Mouse (Mus musculus) macrophage (primary cell): ENCODE results near the gene Cryl1. TPM values are rescaled to one million over a fixed set of nuclear protein-coding genes. Genes with fewer than 3 reads are reported as not detected.
A peak's percentile ranks its signal among the peaks of the same experiment; 100 is the strongest.

Experiments
- H3K27ac ChIP-seq: fragments of 350-480 bp; formaldehyde crosslinking; 2 replicates; pipeline ENCODE4 v1.9.0; 2021
- H3K36me3 ChIP-seq: fragments of 350-480 bp; formaldehyde crosslinking; 2 replicates; pipeline ENCODE4 v1.9.0; 2021; ENCODE audit errors: inconsistent target
- H3K4me3 ChIP-seq: fragments of 350-480 bp; formaldehyde crosslinking; 2 replicates; pipeline ENCODE4 v1.9.0; 2021; ENCODE audit errors: inconsistent target
- H3K79me2 ChIP-seq: fragments of 350-480 bp; formaldehyde crosslinking; 2 replicates; pipeline ENCODE4 v1.9.0; 2021; ENCODE audit errors: inconsistent target
- WGBS: methylation state at CpG from one replicate; pipeline ENCODE4 v1.1.7; 2026; ENCODE audit warnings: inconsistent platforms; ENCODE audit not compliant: missing documents; 5-methylcytosine and 5-hydroxymethylcytosine counted together
- polyA plus RNA-seq: library from polyadenylated mRNA; stranded (reverse); fragments of 250-400 nt; gene quantifications from 3 replicates; pipeline ENCODE4 v1.2.4, GENCODE M21; 2018; ENCODE audit warnings: inconsistent platforms

Gene Cryl1
- polyA plus RNA-seq, 1 experiment from 2014 or later, result 18.7 TPM

DNA sequence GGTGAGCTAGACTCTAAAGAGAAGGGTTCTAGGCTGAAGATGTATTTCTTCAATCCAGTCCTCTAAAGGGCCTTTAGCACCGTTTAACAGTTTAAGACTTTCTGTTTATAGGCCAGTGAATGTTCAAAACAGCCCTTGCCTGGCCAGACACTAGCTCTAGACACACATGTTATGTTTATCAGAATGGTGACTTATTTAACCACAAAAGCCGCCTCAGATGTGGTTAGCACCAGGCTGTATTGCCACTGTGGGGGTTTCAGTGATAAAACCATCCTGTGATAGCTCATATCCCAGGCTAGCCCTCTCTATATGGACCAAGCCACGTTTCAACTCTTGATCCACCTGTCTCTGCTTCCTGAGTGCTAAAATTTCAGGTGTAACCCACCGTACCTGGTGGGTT lies 6.7 kb downstream of the Cryl1 start:
- 88% methylated on average over 4 of the region's 4 CpGs for WGBS
- Histone ChIP-seq H3K79me2 (no peaks in the 10 kb centered on the region), H3K27ac (no peak overlapping the region), H3K36me3 (no peaks in the 10 kb centered on the region), H3K4me3 (no peak overlapping the region)

DNA sequence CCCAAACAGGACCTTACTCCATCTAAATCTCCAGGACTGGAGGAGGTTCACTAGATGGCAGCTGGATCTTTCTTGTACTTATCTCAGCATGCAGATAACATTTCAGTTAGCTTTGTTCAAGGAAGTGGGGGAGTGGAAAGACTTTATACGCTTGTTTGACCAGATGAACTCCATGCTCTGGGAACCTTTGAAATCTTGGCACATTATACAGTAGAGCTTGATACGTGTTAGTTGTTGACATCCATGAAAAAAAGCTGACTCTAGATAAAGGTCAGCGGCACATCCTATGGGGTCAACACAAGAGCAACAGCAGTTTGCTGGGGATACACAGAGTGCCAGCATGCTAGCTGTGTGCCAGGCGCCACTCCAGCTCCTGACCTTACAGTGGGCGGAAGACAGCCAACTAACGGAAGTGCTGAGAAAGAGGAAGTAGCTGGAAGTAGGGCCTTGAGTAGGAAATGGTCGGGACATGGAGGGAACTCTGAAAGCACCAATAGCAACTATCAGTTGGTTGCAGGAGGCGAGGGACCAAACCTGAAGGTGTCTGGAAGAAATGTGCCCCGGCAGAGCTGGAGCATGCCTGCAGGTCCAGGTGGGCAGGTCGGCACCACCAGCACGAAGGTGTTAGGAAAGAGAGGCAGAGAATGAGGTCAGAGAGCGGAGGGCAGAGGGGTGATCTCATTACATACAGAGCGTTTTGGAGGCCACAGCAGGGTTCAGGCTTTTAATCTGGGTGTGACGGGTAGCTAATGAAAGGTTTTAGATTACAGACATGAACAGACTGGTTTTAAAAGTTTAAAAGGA lies 11.4 kb downstream of the Cryl1 start:
- no peaks in the 10 kb centered on the region for H3K36me3 ChIP-seq
- H3K79me2 ChIP-seq, result no peaks in the 10 kb centered on the region
- WGBS, result 45% methylated on average over 14 of the region's 14 CpGs
- H3K4me3 ChIP-seq, result no peak overlapping the region
- H3K27ac ChIP-seq, result peak overlapping the region; percentile 34

DNA sequence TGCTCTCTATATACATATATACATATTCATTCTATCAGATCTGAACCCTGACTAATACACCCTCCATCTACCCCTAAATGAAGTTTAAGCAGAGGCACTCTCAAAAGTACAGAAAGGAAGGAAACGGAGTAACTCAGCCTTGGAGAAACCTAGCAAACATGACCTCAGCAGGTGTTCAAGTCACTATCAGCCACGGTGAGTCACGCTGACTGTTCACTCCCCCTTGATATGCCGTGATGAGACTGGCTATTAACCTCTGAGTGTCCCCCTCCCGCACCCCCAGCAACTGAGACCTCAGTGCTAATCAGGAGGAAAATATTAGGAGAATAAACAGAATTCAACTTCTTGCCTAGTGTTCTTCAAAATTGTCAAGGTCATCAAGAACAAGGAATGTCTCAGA lies 12.7 kb downstream of the Cryl1 start:
- Histone ChIP-seq H3K27ac (no peak overlapping the region), H3K79me2 (no peaks in the 10 kb centered on the region), H3K36me3 (0 out of 2 replicates have a peak, but pooled peaks cover 4% of the 10 kb centered on the region), H3K4me3 (no peak overlapping the region)
- WGBS, result 87% methylated on average over 5 of the region's 5 CpGs

DNA sequence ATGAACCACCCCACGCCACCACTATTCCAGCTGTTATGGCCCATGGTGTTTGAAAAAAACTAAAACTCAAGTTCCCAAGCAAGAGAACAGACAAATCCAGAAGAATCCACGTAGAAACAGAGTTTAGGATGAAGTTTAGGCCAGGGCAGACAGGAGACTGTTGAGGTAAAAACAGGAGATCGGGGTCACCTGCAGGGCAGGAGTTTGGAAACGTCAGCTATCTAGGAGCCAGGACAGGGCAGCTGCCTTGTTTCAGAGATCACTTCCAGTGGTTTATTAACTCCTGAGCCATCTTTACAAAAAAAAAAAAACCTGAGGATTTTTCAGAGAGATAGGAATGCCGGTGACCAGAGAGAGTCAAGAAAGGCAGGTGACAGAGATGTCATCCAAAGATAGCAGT lies 20.8 kb downstream of the Cryl1 start:
- Histone ChIP-seq H3K79me2 (no peaks in the 10 kb centered on the region), H3K36me3 (0 out of 2 replicates have a peak, but pooled peaks cover 4% of the 10 kb centered on the region), H3K4me3 (no peak overlapping the region), H3K27ac (no peak overlapping the region)
- WGBS, result 98% methylated on average over 5 of the region's 5 CpGs

DNA sequence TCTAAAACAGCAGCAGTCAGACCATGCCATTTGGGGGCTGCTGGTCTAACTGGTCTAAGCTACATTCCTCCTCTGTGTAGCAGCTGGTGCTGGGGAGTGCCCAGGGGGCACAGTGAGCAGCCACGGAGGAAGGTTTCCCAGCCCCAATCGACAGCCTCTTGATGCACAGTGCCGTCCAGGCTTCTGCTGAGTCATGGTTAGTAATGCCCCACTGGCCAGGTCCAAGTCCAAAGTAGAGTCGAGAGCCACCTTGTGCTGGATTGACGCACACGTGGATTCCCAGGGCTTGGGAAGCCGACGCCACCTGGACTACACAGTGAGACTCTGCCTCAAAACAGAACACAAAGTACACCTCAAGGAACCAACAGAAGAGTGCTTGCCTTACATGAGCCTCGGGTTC lies 21.4 kb downstream of the Cryl1 start:
- no peak overlapping the region for H3K27ac ChIP-seq
- no peak overlapping the region for H3K4me3 ChIP-seq
- no peaks in the 10 kb centered on the region for H3K79me2 ChIP-seq
- H3K36me3 ChIP-seq, result 0 out of 2 replicates have a peak, but pooled peaks cover 4% of the 10 kb centered on the region
- WGBS, result 97% methylated on average over 9 of the region's 9 CpGs

DNA sequence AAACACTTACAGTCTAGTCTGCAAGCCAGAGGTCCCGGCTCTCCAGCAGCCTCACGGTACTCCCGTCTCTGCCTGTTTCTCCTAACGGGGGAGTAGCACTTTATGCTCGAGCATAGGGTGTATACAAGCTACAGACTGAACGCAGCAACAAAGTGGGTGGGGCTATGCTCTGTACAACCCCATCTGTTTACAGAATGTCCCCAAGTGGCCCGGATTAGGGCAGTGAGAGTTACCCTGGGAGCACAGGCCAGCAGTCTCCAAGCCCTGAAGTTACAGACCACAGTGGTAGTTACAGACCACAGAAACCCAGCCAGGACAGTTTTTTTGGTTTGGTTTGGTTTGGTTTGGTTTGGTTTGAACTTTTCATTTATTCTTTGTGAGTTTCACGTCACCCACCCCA lies 22.3 kb downstream of the Cryl1 start:
- 87% methylated on average over 3 of the region's 8 CpGs for WGBS
- Histone ChIP-seq H3K36me3 (no peaks in the 10 kb centered on the region), H3K27ac (no peak overlapping the region)

DNA sequence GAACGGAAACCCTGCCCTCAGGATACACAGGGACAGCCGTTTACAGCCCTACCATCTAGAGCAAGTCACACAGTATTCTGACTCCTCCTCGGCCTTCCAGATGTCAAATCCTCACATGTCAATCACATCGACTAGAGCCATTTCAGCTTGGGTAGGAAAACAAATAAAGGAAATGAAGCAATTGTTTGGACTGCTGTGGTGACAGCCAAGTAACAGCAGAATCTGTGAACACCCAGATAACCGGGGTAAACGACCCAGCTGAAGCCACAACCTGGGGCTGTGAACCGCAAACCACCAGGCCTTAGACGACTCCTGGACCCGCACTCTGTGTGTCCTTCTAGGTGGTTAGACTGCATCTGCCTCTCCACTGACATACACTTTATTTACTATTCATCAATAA lies 23.1 kb downstream of the Cryl1 start:
- 71% methylated on average over 9 of the region's 9 CpGs for WGBS
- Histone ChIP-seq H3K36me3 (no peaks in the 10 kb centered on the region), H3K27ac (no peak overlapping the region), H3K4me3 (no peak overlapping the region), H3K79me2 (no peaks in the 10 kb centered on the region)

More for the DNA sequence above, 22.3 kb downstream of the Cryl1 start:
- Histone ChIP-seq H3K79me2 (no peaks in the 10 kb centered on the region), H3K4me3 (no peak overlapping the region)

DNA sequence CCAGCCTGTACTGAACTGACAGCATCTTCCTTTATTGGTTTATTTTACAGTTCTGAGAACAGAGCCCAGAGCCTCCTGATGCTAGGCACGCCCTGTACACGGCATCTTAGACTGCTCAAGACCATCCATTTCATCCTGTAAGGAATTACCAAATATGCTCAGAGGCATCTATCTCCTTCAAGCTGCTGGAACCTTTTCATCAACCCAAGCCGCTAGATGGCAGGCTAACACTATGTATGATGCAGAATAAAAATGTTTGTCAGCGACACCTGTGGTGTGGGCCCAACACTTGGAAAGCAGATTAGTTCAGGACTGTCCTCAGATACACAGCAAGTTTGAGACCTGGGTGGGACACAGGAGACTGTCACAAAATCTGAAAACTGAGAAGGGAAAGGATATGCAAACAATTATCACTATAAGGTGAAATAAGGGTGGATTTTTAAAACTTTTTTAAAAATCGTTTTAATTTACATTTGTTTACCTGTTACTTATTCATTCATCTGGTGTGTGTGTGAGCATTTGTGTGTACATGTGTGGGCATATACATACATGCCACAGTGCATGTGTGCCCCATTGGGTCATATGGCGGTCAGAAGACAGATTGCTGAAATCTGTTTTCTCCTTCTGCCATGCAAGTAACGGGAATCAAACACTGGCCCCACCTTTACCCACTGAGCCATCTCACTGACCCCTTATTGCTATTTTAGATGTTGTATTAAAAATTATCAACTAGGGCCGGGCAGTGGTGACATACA lies 25.8 kb downstream of the Cryl1 start:
- H3K27ac ChIP-seq, result no peak overlapping the region
- no peaks in the 10 kb centered on the region for H3K36me3 ChIP-seq
- no peaks in the 10 kb centered on the region for H3K79me2 ChIP-seq
- H3K4me3 ChIP-seq, result no peak overlapping the region
- WGBS, result 52% methylated on average over 8 of the region's 8 CpGs

DNA sequence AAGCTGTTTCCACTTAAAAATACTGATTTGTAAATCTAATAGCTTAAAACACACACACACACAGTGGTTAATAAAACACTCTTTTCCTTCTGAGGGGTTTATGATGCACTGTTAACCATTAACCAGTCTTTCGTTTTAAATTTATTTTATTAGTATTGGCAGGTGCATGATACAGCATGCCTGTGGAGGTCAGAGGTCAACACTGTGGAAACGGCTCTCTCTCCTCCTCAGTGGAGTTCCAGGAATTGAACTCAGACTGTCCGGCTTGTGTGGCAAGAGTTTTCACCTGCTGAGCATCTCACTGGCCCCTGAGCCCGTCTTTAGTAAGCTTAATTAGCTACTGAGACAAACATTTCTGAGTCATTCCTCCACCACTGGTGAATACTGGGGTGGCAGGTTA lies 31.0 kb downstream of the Cryl1 start:
- H3K27ac ChIP-seq, result no peak overlapping the region
- no peaks in the 10 kb centered on the region for H3K79me2 ChIP-seq
- 90% methylated on average over 4 of the region's 4 CpGs for WGBS
- H3K4me3 ChIP-seq, result no peak overlapping the region
- H3K36me3 ChIP-seq, result no peaks in the 10 kb centered on the region

DNA sequence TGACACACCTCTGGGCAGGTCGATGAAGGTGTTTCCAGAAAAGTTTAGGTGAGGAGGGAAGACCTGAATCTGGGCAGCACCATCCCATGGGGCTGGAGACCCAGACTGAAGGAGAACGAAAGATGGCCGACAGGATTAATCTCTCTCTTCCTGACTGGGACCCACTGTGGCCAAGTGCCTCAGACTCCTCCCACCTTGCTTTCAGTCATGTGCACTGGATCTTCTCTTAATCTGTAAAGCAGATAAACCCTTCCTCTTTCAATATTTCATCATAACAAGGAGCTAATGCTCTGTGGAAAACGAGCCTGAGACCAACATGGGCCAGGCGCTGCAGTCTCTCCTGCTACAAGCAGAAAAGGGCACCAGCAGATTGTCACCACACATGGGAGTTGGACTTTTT lies 31.6 kb downstream of the Cryl1 start:
- no peak overlapping the region for H3K4me3 ChIP-seq

DNA sequence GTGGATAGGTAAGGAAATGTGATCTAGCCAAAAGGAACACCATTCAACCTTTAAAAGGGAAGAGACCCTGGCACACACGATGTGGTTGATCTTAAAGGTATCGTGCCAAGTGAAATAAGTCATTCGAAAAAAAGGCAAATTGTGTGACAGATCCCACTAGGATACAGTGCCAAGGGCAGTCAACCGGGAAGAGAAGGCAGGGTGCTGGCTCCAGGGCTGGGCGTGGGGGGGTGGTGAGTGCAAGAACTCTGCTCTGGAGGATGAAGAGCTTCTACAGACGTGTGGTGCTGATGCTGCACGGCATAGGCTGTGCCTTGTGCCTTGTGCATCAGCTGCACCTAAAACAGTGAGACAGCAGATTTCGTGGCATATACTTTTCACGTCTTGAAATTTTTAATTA lies 33.0 kb downstream of the Cryl1 start:
- Histone ChIP-seq H3K27ac (no peak overlapping the region), H3K79me2 (no peaks in the 10 kb centered on the region), H3K4me3 (no peak overlapping the region), H3K36me3 (no peaks in the 10 kb centered on the region; the same call in 1 of the 2 replicates)
- WGBS, result 93% methylated on average over 9 of the region's 9 CpGs

More for the DNA sequence above, 31.6 kb downstream of the Cryl1 start:
- H3K79me2 ChIP-seq, result no peaks in the 10 kb centered on the region
- no peak overlapping the region for H3K27ac ChIP-seq
- WGBS, result 41% methylated on average over 5 of the region's 5 CpGs
- no peaks in the 10 kb centered on the region; the same call in 1 of the 2 replicates for H3K36me3 ChIP-seq

DNA sequence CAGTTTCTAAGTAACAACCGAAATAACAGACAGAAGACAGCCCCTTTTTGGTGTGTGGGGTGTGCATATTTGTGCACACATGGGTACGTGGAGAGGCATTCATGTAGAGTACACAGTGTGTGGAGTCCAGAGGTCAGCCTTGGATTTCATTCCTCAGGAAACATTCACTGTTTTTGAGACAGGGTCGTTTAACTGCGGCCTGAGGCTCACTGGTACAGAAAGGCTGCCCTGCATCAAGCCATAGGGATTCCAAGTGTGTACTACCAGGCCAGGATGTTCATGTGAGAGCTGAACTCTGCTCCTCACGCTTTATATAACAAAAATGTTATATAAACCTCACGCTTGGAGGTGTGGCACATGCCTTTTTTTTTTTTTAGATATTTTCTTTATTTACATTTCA lies 34.5 kb downstream of the Cryl1 start:
- Histone ChIP-seq H3K36me3 (no peaks in the 10 kb centered on the region; the same call in 1 of the 2 replicates), H3K4me3 (no peak overlapping the region), H3K79me2 (no peaks in the 10 kb centered on the region), H3K27ac (no peak overlapping the region)
- 97% methylated on average over 6 of the region's 6 CpGs for WGBS

DNA sequence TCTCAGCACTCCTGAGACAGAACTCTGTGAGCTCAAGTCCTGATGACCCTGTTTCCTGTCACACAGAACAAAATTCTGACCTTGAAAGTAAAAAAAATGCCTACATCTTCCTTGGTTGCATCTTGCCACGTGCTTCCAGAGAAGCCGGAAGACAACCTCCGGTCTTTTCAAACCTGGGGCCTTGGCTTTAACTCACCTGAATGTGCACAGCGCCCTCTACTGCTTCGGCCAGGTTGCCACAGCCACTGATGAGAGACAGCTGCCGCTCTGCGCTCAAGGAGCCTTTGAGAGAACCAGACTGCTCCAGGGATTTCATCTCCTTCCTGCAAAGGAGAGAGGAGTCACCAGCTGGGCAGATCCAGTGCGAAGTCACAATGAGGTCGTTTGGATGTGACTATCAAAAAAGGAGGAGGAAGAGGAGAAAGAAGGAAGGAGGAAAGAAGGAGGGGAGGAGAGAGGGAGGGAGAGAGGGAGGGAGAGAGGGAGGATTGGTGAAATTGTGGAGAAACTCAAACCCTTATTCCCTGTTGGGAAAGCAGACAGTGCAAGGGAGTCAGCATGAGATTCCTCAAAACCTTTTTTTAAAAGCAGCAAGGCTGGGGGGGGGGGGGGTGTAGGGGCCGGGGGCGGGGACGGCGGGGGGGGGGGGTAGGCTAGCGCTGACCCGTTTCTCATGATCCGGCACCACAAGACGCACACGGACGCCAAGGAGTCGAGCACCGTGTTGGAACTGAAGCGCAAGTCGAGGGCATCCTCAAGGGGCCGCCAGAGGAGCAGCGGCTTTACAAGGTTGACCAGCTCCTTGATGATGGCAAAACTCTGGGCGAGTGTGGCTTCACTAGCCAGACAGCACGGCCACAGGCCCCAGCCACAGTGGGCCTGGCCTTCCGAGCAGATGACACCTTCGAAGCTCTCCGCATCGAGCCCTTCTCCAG lies 35.3 kb downstream of the Cryl1 start:
- Histone ChIP-seq H3K4me3 (no peak overlapping the region), H3K27ac (no peak overlapping the region), H3K36me3 (no peaks in the 10 kb centered on the region; the same call in 1 of the 2 replicates), H3K79me2 (no peaks in the 10 kb centered on the region)
- WGBS, result 49% methylated on average over 26 of the region's 31 CpGs

DNA sequence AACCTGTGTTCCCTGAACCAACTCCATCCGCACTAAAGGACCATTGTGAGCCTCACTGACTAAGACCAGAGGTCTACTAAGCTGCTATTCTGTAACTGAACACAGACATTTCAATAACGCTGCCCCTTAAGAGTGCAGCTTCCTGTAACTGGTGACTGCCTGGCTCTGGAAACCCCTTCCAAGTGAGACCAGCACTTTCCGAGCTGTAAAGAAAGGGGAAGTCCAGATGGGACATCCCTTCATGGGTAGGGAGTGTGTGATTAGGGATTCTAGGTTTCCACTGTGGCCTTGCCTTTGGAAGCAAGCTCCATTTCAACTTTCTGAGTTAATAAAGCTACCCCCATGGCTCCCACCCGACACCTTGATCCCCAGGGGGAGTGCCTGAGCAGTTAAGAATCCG lies 41.3 kb downstream of the Cryl1 start:
- no peaks in the 10 kb centered on the region for H3K79me2 ChIP-seq
- 56% methylated on average over 5 of the region's 5 CpGs for WGBS
- no peak overlapping the region for H3K4me3 ChIP-seq
- no peaks in the 10 kb centered on the region; the same call in 1 of the 2 replicates for H3K36me3 ChIP-seq
- H3K27ac ChIP-seq, result no peak overlapping the region
